Mouse (Mus musculus) left cerebral cortex, postnatal 14 days (tissue): ENCODE data around the gene Hist1h4d. TPM values are rescaled to one million over a fixed set of nuclear protein-coding genes. Genes with fewer than 3 reads are reported as not detected.
"Not testable (repeated sequence)": the region's sequence is repeated elsewhere in the genome, so short reads cannot be mapped to it uniquely, and the experiment has no call there.

Experiments used
- DNase-seq, 2 experiments: peaks; one replicate each; pipeline ENCODE4 v3.0.0; 2021 to 2022; ENCODE audit warnings: low spot score in 2 of 2, mixed read lengths in 1 of 2
- intact Hi-C: fragments of 180-260 bp; cut with DNase I; formaldehyde crosslinking; loops from one replicate; pipeline ENCODE4 v1.15.1; 2025
- total RNA-seq, 2 experiments: library from RNA; stranded (reverse); gene quantifications; 2 replicates each; pipeline ENCODE4 v1.2.3; 2021

Gene Hist1h4d
- total RNA-seq, 2 experiments from 2014 or later = 132 to 148 TPM

DNA sequence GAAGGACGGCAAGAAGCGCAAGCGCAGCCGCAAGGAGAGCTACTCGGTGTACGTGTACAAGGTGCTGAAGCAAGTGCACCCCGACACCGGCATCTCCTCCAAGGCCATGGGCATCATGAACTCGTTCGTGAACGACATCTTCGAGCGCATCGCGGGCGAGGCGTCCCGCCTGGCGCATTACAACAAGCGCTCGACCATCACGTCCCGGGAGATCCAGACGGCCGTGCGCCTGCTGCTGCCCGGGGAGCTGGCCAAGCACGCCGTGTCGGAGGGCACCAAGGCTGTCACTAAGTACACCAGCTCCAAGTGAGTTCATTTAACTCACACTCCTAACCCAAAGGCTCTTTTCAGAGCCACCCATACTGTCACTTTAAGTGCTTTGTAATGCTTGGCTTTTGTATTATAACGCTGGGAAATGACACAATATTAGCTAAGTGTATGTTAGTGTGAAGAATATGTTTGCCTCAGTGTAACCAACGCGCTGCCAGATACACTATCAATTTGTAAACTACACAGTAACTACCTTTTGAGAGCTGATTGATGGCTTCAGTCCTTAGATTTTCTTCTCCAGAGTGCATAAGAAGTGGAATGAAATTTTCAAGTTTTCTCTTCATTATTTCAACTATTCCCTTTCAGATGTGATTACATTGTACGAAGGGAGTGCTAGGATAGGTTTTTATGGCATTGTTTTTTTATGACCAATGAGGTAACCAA lies 9.7 kb upstream of the Hist1h4d start:
- DNase-seq, intact Hi-C loops: not testable (repeated sequence)

DNA sequence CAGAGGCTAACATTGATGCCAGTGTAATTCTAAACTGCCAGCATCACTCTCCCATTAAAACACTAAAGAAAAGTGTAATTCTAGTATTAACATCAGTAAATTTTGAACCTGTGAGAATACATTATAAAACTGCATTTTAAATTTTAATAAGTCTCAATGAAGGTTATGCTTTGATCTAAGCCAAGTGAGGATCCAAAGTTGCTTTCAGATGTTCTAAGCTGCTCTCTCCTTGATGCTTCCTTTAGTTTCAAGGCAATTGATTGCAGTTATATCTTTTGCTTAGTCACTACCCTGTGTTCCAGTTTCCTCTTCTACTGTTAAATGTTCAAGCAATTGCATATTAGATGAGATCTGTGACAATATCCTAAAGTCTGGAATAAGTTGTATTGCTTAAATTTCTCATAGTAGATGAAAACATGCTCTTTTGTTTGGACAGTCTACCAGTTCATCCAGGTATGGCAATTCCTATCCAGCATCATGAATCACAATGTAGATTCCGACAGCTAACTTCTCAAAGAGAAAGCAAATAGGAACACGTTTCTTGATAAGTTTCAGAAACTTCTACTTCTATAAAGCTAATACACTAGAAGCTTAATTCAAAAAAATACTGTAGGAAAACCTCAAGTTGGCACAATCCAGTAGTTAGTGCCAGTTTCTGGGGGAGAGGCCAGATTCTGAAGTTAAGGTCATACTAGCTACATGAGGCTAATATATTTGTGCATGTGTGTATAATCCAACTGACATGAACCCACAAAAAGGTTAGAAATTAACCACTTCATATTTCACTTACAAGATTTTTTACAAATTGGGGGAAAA lies 9.0 kb upstream of the Hist1h4d start:
- intact Hi-C loops = no loop called here
- no peak for DNase-seq

DNA sequence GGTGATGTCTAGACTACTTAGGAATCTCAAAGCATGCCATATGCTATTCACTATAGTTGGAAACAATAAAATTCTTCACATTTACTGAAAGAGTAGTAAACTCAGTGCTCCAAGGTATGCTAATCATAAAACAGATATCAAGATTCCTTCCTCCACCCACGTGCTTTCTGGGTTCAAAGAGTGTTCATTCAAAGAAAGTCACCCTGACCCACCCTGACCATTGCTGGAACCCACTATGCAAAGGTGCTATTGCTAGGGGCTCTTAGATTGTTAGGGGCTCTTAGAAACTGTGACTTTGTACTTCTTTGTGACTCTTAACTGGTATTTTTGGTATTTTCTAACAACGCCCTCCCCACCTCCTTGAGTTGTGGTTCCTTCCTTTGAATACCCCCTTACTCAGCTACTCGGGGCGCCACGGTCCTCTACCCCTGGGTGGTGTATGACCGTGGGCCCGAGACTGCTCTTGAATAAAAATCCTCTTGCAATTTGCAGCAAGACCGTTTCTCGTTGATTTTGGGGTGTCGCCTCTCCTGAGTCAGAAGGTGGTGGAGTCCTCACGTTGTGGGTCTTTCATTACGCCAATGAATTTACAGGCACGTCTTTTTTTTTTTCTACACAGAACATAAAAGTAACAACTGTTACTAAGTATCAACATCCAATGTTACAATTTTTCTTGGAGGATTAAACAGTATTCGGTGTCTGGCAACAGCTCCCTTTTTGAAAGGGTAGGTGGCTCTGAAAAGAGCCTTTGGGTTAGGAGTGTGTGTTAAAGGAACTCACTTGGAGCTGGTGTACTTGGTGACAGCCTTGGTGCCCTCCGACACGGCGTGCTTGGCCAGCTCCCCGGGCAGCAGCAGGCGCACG lies 8.1 kb upstream of the Hist1h4d start:
- intact Hi-C loops, DNase-seq: not testable (repeated sequence)

DNA sequence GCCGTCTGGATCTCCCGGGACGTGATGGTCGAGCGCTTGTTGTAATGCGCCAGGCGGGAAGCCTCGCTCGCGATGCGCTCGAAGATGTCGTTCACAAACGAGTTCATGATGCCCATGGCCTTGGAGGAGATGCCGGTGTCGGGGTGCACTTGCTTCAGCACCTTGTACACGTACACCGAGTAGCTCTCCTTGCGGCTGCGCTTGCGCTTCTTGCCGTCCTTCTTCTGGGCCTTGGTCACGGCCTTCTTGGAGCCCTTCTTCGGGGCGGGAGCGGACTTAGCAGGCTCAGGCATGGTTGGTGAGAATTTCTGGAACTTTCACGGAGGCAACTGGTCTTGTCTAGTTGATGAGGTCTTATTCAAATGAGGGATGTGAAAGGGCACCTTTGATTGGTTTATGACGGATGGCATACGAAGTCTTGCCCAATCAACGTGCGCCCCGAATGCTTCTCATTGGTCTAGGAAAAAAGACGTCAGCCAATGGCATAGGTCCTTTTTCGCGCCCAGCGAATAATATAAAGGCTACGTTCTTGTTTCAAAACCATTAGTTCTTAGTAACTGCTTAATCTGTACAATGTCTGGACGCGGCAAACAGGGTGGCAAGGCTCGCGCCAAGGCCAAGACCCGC lies 7.4 kb upstream of the Hist1h4d start, which contains the start of the genes Hist1h2bf and Hist1h2ad:
Gene Hist1h2bf, minus strand, starts transcription at position 299 of the 627 bp plus-strand sequence.
Gene Hist1h2ad, plus strand, starts transcription at position 484 of the 627 bp plus-strand sequence.
- peak; percentile 96 to 98 for DNase-seq
- intact Hi-C loops = not testable (repeated sequence)

DNA sequence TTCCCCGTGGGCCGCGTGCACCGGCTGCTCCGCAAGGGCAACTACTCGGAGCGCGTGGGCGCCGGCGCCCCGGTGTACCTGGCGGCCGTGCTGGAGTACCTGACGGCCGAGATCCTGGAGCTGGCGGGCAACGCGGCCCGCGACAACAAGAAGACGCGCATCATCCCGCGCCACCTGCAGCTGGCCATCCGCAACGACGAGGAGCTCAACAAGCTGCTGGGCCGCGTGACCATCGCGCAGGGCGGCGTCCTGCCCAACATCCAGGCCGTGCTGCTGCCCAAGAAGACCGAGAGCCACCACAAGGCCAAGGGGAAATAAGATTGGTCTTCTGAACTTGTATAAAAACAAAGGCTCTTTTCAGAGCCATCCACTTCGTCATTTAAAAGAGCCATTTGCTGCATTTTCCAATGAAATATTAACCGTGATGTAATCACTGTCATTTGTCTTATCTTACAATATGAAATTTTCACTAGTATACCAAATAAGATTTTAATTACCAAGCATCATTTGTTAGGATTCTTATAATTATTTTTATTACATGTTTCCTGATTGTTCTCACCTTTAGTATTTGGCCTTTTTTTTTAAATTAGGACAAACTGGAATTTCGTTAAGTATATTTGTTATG lies 6.7 kb upstream of the Hist1h4d start:
- intact Hi-C loops, DNase-seq: not testable (repeated sequence)

DNA sequence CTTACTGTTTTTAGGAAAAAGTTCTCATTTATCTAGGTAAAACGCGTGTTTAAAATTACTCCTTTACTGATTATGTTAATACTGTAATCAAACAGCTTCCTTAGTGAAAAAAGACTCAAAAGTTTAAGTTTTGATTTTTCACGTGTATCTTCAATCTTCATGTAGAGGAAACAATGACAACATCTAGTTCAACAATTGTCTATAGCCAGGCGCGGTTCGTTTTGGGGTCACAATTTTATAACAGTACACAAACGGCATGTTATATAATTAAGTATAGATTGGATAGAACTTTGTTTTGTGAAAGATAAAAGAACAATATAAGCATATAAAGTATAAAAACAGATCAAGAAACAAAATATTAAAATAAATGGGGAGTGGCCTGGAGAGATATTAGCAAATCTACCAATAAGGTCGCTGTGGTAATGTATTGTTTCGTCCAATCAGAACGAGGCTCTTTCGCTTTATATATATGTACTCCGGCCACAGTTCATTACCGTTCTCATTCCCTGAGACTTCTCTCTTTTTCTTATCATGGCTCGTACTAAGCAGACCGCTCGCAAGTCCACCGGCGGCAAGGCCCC lies 6.0 kb upstream of the Hist1h4d start, which contains the start of gene Hist1h3d:
Gene Hist1h3d, plus strand, starts transcription at position 493 of the 581 bp plus-strand sequence.
- intact Hi-C loops = no loop called here

DNA sequence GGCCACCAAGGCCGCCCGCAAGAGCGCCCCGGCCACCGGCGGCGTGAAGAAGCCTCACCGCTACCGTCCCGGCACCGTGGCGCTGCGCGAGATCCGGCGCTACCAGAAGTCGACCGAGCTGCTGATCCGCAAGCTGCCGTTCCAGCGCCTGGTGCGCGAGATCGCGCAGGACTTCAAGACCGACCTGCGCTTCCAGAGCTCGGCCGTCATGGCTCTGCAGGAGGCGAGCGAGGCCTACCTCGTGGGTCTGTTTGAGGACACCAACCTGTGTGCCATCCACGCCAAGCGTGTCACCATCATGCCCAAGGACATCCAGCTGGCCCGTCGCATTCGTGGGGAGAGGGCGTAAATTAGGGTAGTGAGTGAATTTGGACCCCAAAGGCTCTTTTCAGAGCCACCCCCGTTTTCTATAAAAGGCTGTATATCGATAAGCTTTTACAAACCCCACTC lies 5.5 kb upstream of the Hist1h4d start:
- DNase-seq, intact Hi-C loops: not testable (repeated sequence)

More for the DNA sequence above, 6.0 kb upstream of the Hist1h4d start, which contains the start of gene Hist1h3d:
- peak; percentile 52 to 74 for DNase-seq

DNA sequence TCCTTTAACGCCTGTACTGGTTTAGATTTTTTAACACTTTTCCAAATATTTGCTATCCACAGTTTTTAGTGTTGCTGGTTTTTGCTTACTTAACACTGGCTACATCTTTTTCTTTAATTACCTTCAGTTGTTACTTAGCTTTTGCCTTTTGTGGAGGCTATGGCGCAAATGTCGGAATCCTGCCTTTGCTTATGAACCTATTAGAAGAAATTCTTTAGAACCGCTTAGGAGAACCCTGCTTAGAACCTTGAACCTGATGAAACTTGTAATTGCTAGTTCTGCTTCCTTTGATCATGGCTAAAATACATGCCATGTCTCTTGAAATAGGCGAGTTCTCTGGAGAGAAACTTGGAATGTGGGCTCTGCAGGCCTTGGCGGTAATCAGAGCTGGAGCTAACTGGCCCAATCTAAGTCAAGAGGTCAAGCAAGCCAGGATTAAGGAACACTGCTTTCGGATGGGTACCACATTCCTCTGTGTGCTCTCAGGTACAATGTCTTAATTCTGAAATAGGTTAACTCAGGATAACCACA lies 5.0 kb upstream of the Hist1h4d start:
- DNase-seq = no peak
- intact Hi-C loops = no loop called here

DNA sequence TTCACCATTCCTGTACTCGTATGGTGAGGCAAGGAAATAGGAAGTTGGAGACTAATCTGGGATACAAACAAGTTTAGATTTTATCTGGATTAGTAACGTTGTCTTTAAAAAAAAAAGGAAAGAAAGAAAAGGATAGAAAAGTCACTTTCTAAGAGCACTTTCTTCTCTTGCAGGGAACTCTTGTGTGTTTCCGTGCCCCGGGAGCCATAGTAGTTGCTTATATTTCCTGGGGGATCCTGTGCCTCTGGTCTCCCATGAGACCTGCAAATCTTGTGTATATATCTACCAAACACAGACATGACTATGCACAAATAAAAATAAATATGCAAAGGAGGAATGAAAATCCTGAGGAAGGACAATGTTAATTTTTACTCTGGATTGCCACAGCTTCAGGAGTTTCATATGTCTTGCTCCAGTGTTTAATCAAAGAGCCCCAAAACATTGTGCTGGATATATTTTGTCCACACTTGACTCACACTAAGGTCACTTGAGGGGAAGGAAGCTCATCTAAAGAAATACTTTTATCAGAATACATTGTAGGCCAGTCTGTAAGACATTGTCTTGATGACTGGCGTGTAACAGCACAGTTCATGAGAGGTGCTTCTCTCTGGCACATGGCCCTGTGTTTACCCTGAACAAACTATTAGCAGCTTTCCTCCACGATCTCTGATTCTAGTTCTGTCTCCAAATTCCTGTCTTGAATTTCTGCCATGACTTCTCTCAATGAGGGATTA lies 4.3 kb upstream of the Hist1h4d start:
- no peak for DNase-seq
- intact Hi-C loops = no loop called here

DNA sequence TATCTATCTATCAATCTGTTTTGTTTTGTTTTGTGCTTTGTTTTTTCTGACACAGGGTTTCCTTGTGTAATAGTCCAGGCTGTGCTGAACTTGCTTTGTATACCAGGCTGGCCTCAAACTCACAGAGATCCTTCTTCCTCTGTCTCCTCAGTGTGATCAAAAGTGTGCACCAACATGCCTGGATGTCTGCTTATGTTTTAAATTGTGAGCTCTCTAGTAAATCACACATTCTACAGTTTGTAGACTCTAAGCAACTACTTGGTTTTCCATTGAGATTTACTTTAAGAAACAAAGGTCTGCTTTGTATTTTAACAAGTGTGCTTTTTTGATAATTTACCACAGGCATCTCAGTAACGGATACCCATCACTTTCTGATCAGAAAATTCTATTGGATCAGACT lies 3.6 kb upstream of the Hist1h4d start:
- intact Hi-C loops = no loop called here
- DNase-seq = no peak

DNA sequence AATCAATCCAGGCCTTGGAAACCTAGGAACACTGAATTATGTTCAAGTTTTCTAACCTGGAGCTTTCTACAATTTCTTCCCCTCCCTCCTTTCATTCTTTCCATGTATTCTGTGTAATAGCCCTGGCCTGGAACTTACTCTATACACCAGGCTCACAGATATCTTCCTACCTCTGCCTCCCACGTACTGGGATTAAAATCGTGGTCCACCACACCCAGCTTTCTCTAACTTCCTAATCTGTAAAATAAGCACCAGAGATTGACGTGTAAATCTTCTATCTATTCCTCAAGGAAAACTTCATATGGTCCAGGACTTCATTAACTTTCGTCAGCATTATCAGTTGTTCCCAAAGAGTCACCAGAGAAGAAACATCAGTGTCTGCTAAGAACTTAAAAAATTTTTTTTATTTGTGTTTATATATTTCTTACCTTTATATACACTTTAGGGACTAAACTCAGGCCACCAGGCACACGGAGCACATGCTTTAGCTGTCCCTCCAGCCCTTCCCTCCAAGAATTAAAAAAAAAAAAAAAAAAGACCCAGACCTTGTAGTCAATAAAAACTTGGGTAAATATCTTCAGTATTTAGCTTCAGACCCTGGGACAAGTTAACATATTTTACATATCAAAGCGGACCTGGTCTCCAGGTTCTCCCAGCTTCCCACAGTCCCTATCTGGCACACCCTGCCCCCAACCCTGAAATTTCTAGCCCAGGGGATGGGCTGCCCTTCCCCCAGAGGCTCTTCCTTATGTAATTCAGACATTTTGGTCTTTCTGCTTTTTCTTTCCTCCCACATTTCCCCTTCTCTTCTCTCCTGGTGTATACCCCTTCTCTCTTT lies 1.0 kb downstream of the Hist1h4d start:
- no peak for DNase-seq
- intact Hi-C loops = loop anchor here (5.0 kb wide), 2 partner anchors 115 to 155 kb away; partner anchors contain the start of genes Hist1h1c, Hist1h1t and Hist1h4c

DNA sequence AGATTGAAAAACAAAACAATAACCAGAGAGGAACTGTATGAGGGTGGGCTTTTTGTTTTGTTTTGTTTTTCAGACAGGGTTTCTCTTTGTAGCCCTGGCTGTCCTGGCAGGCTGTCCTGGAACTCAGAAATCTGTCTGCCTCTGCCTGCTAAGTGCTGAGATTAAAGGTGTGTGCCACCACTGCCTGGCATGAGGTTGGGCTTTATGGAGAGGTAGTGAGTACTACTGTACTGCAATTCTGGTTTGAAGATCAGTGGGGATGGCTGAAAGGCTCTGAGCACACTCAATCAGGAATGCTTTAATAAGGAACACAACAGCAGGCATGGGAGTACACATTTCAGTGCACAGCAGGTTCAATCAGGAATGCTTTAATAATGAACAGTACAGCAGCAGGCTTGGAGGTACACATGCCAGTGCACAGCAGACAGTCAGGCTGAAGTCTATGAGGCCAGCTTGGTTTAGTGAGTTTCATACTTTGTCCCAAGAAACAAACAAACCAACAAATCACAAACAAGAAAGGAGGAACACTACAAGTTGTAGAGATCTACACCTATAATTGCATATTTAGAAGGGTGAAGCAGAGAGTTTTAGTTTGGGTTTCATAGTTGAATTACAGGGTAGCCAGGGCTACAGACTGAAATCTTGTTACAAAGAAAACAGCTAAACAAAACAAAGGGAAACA lies 2.1 kb downstream of the Hist1h4d start:
- intact Hi-C loops = loop anchor here (5.0 kb wide), 2 partner anchors 114 to 154 kb away; partner anchors contain the start of genes Hist1h1c, Hist1h1t and Hist1h4c
- no peak for DNase-seq

DNA sequence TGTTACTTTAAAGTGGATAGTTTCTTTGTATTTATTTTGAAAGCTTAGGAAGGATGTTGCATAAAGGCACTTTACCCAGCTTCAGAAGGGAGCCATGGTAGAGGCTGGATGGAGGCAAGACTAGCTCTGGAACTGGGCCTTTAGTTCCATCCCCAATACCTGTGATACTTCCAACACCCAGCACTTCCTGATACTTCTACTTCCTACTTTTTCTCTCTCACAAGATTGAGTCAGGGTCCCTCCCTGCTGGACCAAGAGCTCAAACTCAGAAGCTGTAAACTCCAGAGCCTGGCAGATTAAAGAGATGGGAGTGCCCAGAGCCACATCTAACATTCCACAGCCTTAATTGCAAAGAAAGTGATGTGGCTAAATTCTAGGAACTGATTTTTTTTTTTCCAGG lies 2.9 kb downstream of the Hist1h4d start:
- DNase-seq = no peak
- intact Hi-C loops = loop anchor here (5.0 kb wide), 2 partner anchors 113 to 153 kb away; partner anchors contain the start of genes Hist1h1c, Hist1h1t and Hist1h4c

DNA sequence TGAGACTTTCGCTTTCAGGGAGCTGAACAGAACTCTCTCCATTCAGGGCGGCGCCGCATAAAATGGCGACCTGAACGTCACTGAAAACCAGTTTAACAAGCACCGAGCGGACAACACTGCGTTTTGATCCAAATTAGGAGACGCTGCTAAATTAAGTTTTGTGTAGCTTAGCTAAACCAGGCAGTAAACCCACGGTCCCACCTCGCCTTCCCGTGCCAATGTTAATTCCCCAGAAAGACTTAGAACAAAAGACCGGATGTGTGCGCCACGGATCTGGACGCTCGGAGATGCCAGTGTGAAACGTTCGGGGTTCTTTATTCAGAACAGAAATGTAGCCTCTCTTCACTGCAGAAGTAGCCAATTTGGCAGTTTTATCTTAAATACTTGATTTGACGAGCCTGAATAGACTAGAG lies 3.6 kb downstream of the Hist1h4d start:
- DNase-seq = peak; percentile 61 to 73
- intact Hi-C loops = no loop called here

DNA sequence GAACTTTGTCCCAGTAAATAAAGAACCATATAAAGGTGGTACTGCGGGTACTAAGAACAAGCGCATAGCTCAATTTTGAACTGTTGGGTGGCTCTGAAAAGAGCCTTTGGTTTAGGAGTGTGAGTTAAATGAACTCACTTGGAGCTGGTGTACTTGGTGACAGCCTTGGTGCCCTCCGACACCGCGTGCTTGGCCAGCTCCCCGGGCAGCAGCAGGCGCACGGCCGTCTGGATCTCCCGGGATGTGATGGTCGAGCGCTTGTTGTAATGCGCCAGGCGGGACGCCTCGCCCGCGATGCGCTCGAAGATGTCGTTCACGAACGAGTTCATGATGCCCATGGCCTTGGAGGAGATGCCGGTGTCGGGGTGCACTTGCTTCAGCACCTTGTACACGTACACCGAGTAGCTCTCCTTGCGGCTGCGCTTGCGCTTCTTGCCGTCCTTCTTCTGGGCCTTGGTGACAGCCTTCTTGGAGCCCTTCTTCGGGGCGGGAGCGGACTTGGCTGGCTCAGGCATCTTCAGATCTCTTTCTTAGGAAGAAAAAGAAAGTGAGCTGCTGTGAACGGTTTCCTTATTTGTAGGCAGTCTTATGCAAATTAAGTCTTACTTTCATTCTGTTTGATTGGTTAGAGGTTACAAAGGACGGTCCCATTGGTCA lies 4.2 kb downstream of the Hist1h4d start:
- intact Hi-C loops = loop anchor here (1.0 to 2.0 kb wide), 2 partner anchors 13 to 33 kb away; no protein-coding TSS in a partner anchor
- DNase-seq = peak; percentile 79 to 92
